Mouse (Mus musculus) forebrain, embryonic 12.5 days (tissue): ENCODE measurements at regions not wholly inside any gene's neighbourhood (a gene's known extent, or its start where the extent isn't known, plus 50 kb on each side); places are given as distances from the start of the nearest gene placed in this dataset.
A peak's percentile ranks its signal among the peaks of the same experiment; 100 is the strongest.

Experiments used
- ATAC-seq: fragments of 200-750 bp; cut with Nextera tagmentation; 2 replicates; pipeline ENCODE4 v1.8.0; 2017; ENCODE audit warnings: moderate TSS enrichment; ENCODE audit not compliant: low FRiP score
- H3K27ac ChIP-seq: fragments of 300-500 bp; sonication (generic); 2 replicates; pipeline ENCODE4 v1.5.1; 2016; ENCODE audit warnings: mild to moderate bottlenecking
- H3K27me3 ChIP-seq: fragments of 300-500 bp; sonication (generic); 2 replicates; pipeline ENCODE4 v1.6.1; 2016; ENCODE audit warnings: mild to moderate bottlenecking
- H3K36me3 ChIP-seq: fragments of 300-500 bp; sonication (generic); replicated peaks from 2 replicates; pipeline ENCODE4 v1.6.1; 2016; ENCODE audit warnings: mild to moderate bottlenecking
- H3K4me1 ChIP-seq: fragments of 300-500 bp; sonication (generic); 2 replicates; pipeline ENCODE4 v1.6.1; 2016
- H3K4me2 ChIP-seq: fragments of 300-500 bp; sonication (generic); 2 replicates; pipeline ENCODE4 v1.6.1; 2016; ENCODE audit warnings: mild to moderate bottlenecking, moderate library complexity
- H3K4me3 ChIP-seq: fragments of 300-500 bp; sonication (generic); replicated peaks from 2 replicates; pipeline ENCODE4 v1.5.1; 2016; ENCODE audit warnings: mild to moderate bottlenecking
- H3K9ac ChIP-seq: fragments of 300-500 bp; sonication (generic); 2 replicates; pipeline ENCODE4 v1.6.1; 2016; ENCODE audit warnings: mild to moderate bottlenecking
- H3K9me3 ChIP-seq: fragments of 300-500 bp; sonication (generic); 2 replicates; pipeline ENCODE4 v1.6.1; 2016
- WGBS: fragments of 180-500 bp; shearing (Covaris S2); methylation state at CpG from one replicate; pipeline ENCODE4 v1.1.7; 2016; 5-methylcytosine and 5-hydroxymethylcytosine counted together

GRCm38 (mm10) chr16:55460519-55460918 lies 162.7 kb upstream of the Zpld1 start:
- Histone ChIP-seq H3K36me3 (no peaks in the 10 kb centered on the region), H3K4me2 (no peak overlapping the region), H3K9ac (no peak overlapping the region), H3K27ac (no peak overlapping the region), H3K27me3 (no peaks in the 10 kb centered on the region), H3K4me3 (no peak overlapping the region), H3K9me3 (no peaks in the 10 kb centered on the region), H3K4me1 (no peaks in the 10 kb centered on the region)
- no peak for ATAC-seq

- Histone ChIP-seq H3K4me3 (no peak overlapping the region), H3K27me3 (no peaks in the 10 kb centered on the region), H3K9ac (no peak overlapping the region), H3K4me1 (no peaks in the 10 kb centered on the region), H3K9me3 (no peaks in the 10 kb centered on the region), H3K27ac (no peak overlapping the region), H3K4me2 (no peak overlapping the region), H3K36me3 (no peaks in the 10 kb centered on the region)
- ATAC-seq = no peak
- 81% methylated on average over 3 of the region's 3 CpGs for WGBS
Observed at GRCm38 (mm10) chr16:55447581-55447980, 149.8 kb upstream of the Zpld1 start.

DNA sequence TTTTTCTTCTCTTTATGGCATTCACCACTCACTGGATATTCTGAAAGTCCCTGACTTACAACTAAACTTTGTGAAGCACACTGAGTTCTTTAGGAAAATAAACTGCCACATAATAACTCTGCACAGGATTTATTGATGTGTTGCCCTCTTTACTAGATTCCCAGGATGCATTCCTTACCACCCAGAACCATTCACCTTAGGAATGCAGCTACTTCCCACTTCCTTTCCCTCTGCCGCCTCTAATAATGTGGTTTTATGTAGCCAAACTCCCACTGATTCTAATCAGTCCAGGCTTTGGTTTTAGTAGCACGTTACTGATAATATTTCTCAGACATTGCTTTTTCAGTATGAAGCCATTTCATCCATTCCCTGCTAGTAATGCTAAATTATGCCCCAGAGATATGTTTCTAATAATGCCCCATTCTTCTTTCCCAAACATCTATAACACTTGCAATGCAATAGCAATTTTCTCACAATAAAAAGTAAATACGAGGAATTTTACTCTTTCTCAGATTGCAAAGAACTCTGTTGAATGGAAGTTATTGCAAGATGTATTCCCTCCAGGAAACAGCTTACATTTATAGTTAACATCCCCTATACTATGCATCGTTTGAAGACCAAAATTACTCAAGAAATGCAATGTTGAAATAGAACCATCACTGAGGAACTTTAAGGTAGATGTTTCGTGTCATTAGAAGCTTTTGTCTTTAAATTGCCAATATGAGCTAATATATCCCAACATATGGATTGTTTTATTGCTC lies 145.2 kb upstream of the Zpld1 start:
- WGBS = 80% methylated on average over 5 of the region's 5 CpGs
- Histone ChIP-seq H3K27ac (no peak overlapping the region), H3K4me3 (no peak overlapping the region), H3K9ac (no peak overlapping the region), H3K4me2 (no peak overlapping the region), H3K27me3 (no peaks in the 10 kb centered on the region), H3K4me1 (no peaks in the 10 kb centered on the region), H3K36me3 (no peaks in the 10 kb centered on the region), H3K9me3 (no peaks in the 10 kb centered on the region)
- ATAC-seq = no peak

GRCm38 (mm10) chr16:55435139-55435968 lies 137.6 kb upstream of the Zpld1 start:
- H3K4me1 ChIP-seq = peaks cover 3% of the 10 kb centered on the region
- no peak for ATAC-seq
- 57% methylated on average over 4 of the region's 4 CpGs for WGBS
- no peaks in the 10 kb centered on the region for H3K9me3 ChIP-seq
- H3K9ac ChIP-seq = no peak overlapping the region
- H3K27ac ChIP-seq = no peak overlapping the region
- H3K36me3 ChIP-seq = no peaks in the 10 kb centered on the region
- H3K4me3 ChIP-seq = no peak overlapping the region
- H3K27me3 ChIP-seq = no peaks in the 10 kb centered on the region
- no peak overlapping the region for H3K4me2 ChIP-seq

- Histone ChIP-seq H3K4me3 (no peak overlapping the region), H3K4me1 (peaks cover 10% of the 10 kb centered on the region), H3K9me3 (no peaks in the 10 kb centered on the region), H3K27me3 (no peaks in the 10 kb centered on the region), H3K4me2 (no peak overlapping the region), H3K36me3 (no peaks in the 10 kb centered on the region), H3K27ac (no peak overlapping the region), H3K9ac (no peak overlapping the region)
- WGBS = 23% methylated on average over 7 of the region's 7 CpGs
- no peak for ATAC-seq
Observed at GRCm38 (mm10) chr16:55421569-55422342, 124.0 kb upstream of the Zpld1 start.

DNA sequence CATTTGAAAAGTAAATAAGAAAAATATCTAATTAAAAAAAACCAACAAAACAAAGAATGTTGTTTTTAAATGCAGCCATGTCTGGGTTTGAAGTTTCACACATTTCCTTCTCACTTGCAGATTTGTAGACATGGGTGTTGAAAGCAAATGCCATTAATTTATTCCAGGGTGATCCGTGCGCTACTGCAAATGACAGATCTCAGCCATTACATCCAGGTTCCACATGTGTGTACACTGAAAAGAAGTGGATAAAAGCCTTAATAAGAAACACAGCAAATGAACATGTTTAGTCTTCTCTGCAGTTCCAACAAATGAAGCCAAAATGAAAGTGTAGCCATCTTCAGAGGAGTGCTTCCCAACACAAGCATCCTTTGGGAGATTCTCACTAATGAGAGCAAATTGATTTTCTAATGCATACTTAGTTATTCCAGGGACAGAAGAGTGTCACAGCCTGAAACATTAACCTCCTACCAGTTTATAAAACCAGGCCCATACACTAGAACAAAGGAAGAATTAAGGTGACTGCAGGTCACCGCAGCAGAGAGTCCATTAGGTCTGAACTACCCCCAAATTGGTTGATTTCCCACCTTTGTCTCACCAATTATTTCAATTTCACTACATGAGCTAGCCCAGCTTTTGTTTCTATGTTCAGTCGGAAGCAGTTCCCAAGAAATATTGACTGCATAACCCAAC lies 123.2 kb upstream of the Zpld1 start:
- ATAC-seq = peak; percentile 74
- H3K4me3 ChIP-seq = no peak overlapping the region
- WGBS = 37% methylated on average over 4 of the region's 4 CpGs
- H3K27ac ChIP-seq = peak overlapping the region; percentile 50; the same call in 1 of the 2 replicates
- H3K27me3 ChIP-seq = no peaks in the 10 kb centered on the region
- no peaks in the 10 kb centered on the region for H3K9me3 ChIP-seq
- no peak overlapping the region for H3K9ac ChIP-seq
- no peaks in the 10 kb centered on the region for H3K36me3 ChIP-seq
- H3K4me2 ChIP-seq = no peak overlapping the region
- H3K4me1 ChIP-seq = peaks cover 10% of the 10 kb centered on the region

GRCm38 (mm10) chr16:55418871-55419270 lies 121.1 kb upstream of the Zpld1 start:
- no peaks in the 10 kb centered on the region for H3K9me3 ChIP-seq
- no peak overlapping the region for H3K4me2 ChIP-seq
- no peak overlapping the region for H3K9ac ChIP-seq
- H3K36me3 ChIP-seq = no peaks in the 10 kb centered on the region
- no peaks in the 10 kb centered on the region for H3K27me3 ChIP-seq
- peaks cover 10% of the 10 kb centered on the region for H3K4me1 ChIP-seq
- ATAC-seq = no peak
- H3K4me3 ChIP-seq = no peak overlapping the region
- WGBS = 77% methylated on average over 3 of the region's 3 CpGs
- no peak overlapping the region for H3K27ac ChIP-seq

- H3K27ac ChIP-seq = no peak overlapping the region
- H3K4me3 ChIP-seq = no peak overlapping the region
- H3K9me3 ChIP-seq = no peaks in the 10 kb centered on the region
- no peak overlapping the region for H3K9ac ChIP-seq
- no peak for ATAC-seq
- no peaks in the 10 kb centered on the region for H3K27me3 ChIP-seq
- H3K36me3 ChIP-seq = no peaks in the 10 kb centered on the region
- H3K4me2 ChIP-seq = no peak overlapping the region
- no peaks in the 10 kb centered on the region for H3K4me1 ChIP-seq
Observed at GRCm38 (mm10) chr16:55400818-55401217, 103.0 kb upstream of the Zpld1 start.

GRCm38 (mm10) chr16:55394864-55395263 lies 97.1 kb upstream of the Zpld1 start:
- no peak for ATAC-seq
- WGBS = 76% methylated on average over 3 of the region's 3 CpGs
- Histone ChIP-seq H3K36me3 (no peaks in the 10 kb centered on the region), H3K27me3 (no peaks in the 10 kb centered on the region), H3K4me3 (no peak overlapping the region), H3K27ac (no peak overlapping the region), H3K4me2 (no peak overlapping the region), H3K9me3 (no peaks in the 10 kb centered on the region), H3K4me1 (no peaks in the 10 kb centered on the region), H3K9ac (no peak overlapping the region)

- 93% methylated on average over 7 of the region's 7 CpGs for WGBS
- Histone ChIP-seq H3K4me3 (no peak overlapping the region), H3K4me2 (no peak overlapping the region), H3K9me3 (no peaks in the 10 kb centered on the region), H3K36me3 (no peaks in the 10 kb centered on the region), H3K27ac (no peak overlapping the region), H3K9ac (no peak overlapping the region), H3K4me1 (no peaks in the 10 kb centered on the region), H3K27me3 (no peaks in the 10 kb centered on the region)
- ATAC-seq = no peak
Observed at GRCm38 (mm10) chr16:55390400-55390799, 92.6 kb upstream of the Zpld1 start.

DNA sequence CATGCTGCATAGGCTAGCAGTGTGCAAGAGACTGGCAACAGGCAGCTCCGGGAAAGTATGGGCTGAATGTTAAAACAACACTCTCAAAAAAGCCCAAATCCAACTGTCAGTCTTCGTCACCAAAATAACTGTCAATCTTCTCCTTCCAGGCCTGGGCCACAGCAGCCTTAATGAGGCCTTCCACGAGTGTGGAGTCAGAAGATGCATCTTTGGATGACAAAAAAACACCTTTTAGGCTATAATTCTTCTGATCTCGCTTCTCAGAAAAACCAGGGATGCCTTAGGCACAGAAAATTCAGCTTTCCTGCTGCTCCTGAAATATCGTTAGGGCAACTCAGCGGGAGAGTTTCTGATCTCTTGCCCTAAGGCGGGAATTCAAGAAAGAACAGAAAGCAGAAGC lies 82.2 kb upstream of the Zpld1 start:
- Histone ChIP-seq H3K27me3 (no peaks in the 10 kb centered on the region), H3K4me3 (no peak overlapping the region), H3K4me2 (no peak overlapping the region), H3K9me3 (no peaks in the 10 kb centered on the region), H3K36me3 (no peaks in the 10 kb centered on the region), H3K9ac (no peak overlapping the region), H3K27ac (no peak overlapping the region), H3K4me1 (no peaks in the 10 kb centered on the region)
- ATAC-seq = no peak
- 66% methylated on average over 7 of the region's 7 CpGs for WGBS

GRCm38 (mm10) chr16:55379189-55379588 lies 81.4 kb upstream of the Zpld1 start:
- H3K4me1 ChIP-seq = no peaks in the 10 kb centered on the region
- no peak for ATAC-seq
- no peaks in the 10 kb centered on the region for H3K9me3 ChIP-seq
- H3K4me3 ChIP-seq = no peak overlapping the region
- no peak overlapping the region for H3K4me2 ChIP-seq
- H3K27ac ChIP-seq = no peak overlapping the region
- no peaks in the 10 kb centered on the region for H3K27me3 ChIP-seq
- H3K9ac ChIP-seq = no peak overlapping the region
- H3K36me3 ChIP-seq = no peaks in the 10 kb centered on the region
